Mouse (Mus musculus): Measurements from ENCODE around the gene Pak1ip1. TPM values are rescaled to one million over a fixed set of nuclear protein-coding genes. Genes with fewer than 3 reads are reported as not detected.

The Pak1ip1 gene
- polyA plus RNA-seq, 1 experiment, result 33.4 TPM

GRCm38 (mm10) chr13:41000140-41000925, 490 bp upstream of the Pak1ip1 start:
- WGBS, result under 1% methylated on average over 25 of the region's 25 CpGs
- DNase-seq, result no peak
- H3K4me3 ChIP-seq (replicated peaks; ENCODE audit: extremely low read depth, low read depth, low read length), result peak overlapping the region; percentile 99

GRCm38 (mm10) chr13:41002001-41002400, 1.2 kb downstream of the Pak1ip1 start:
- Histone ChIP-seq H3K4me1 (ENCODE audit: control insufficient read depth, insufficient read depth, low read length) (no peaks in the 10 kb centered on the region), H3K4me3 (replicated peaks; ENCODE audit: extremely low read depth, low read depth, low read length) (no peak overlapping the region)
- DNase-seq, result no peak
- TF ChIP-seq CTCF (IDR thresholded peaks at IDR 0.05; ENCODE audit: insufficient read depth, low read length) (no peak), POLR2A (IDR thresholded peaks at IDR 0.05; ENCODE audit: borderline replicate concordance, extremely low read depth, low read depth, low read length) (no peak)
- WGBS, result 82% methylated on average over 5 of the region's 5 CpGs

More at GRCm38 (mm10) chr13:41000140-41000925, 490 bp upstream of the Pak1ip1 start:
- TF ChIP-seq CTCF (IDR thresholded peaks at IDR 0.05; ENCODE audit: insufficient read depth, low read length), result no peak
- no peak for TF ChIP-seq POLR2A (IDR thresholded peaks at IDR 0.05; ENCODE audit: borderline replicate concordance, extremely low read depth, low read depth, low read length)
- H3K4me1 ChIP-seq (ENCODE audit: control insufficient read depth, insufficient read depth, low read length), result no peaks in the 10 kb centered on the region

- WGBS, result 94% methylated on average over 4 of the region's 4 CpGs
- Histone ChIP-seq H3K4me3 (replicated peaks; ENCODE audit: extremely low read depth, low read depth, low read length) (no peak overlapping the region), H3K4me1 (ENCODE audit: control insufficient read depth, insufficient read depth, low read length) (no peaks in the 10 kb centered on the region)
- TF ChIP-seq CTCF (IDR thresholded peaks at IDR 0.05; ENCODE audit: insufficient read depth, low read length) (no peak), POLR2A (IDR thresholded peaks at IDR 0.05; ENCODE audit: borderline replicate concordance, extremely low read depth, low read depth, low read length) (no peak)
- DNase-seq, result no peak
Observed at GRCm38 (mm10) chr13:41006244-41006643, 5.4 kb downstream of the Pak1ip1 start.

- Histone ChIP-seq H3K4me1 (ENCODE audit: control insufficient read depth, insufficient read depth, low read length) (no peaks in the 10 kb centered on the region; the same call in 1 of the 2 replicates), H3K4me3 (replicated peaks; ENCODE audit: extremely low read depth, low read depth, low read length) (no peak overlapping the region)
- no peak for TF ChIP-seq CTCF (IDR thresholded peaks at IDR 0.05; ENCODE audit: insufficient read depth, low read length)
- TF ChIP-seq POLR2A (IDR thresholded peaks at IDR 0.05; ENCODE audit: borderline replicate concordance, extremely low read depth, low read depth, low read length), result no peak
- WGBS, result 92% methylated on average over 10 of the region's 10 CpGs
- no peak for DNase-seq
Observed at GRCm38 (mm10) chr13:41008271-41008670, 7.4 kb downstream of the Pak1ip1 start.

- no peak for DNase-seq
- TF ChIP-seq POLR2A (IDR thresholded peaks at IDR 0.05; ENCODE audit: borderline replicate concordance, extremely low read depth, low read depth, low read length), result no peak
- no peak for TF ChIP-seq CTCF (IDR thresholded peaks at IDR 0.05; ENCODE audit: insufficient read depth, low read length)
- 76% methylated on average over 8 of the region's 8 CpGs for WGBS
- H3K4me1 ChIP-seq (ENCODE audit: control insufficient read depth, insufficient read depth, low read length), result no peaks in the 10 kb centered on the region; the same call in 1 of the 2 replicates
- H3K4me3 ChIP-seq (replicated peaks; ENCODE audit: extremely low read depth, low read depth, low read length), result no peak overlapping the region
Observed at GRCm38 (mm10) chr13:41008946-41009345, 8.1 kb downstream of the Pak1ip1 start.

GRCm38 (mm10) chr13:41015829-41016634, 15.2 kb downstream of the Pak1ip1 start, which contains the start of gene Tmem14c:
Gene Tmem14c, plus strand, starts transcription at chr13:41016292.
- H3K4me3 ChIP-seq (replicated peaks; ENCODE audit: extremely low read depth, low read depth, low read length), result peak within 1 kb of the TSS; percentile 76
- H3K4me1 ChIP-seq (ENCODE audit: control insufficient read depth, insufficient read depth, low read length), result peaks cover 5% of the 10 kb centered on the region
- TF ChIP-seq POLR2A (IDR thresholded peaks at IDR 0.05; ENCODE audit: borderline replicate concordance, extremely low read depth, low read depth, low read length) (peak; percentile 89; the same call in 1 of the 2 replicates), CTCF (IDR thresholded peaks at IDR 0.05; ENCODE audit: insufficient read depth, low read length) (no peak)
- WGBS, result under 1% methylated on average over 43 of the region's 43 CpGs
- peak; percentile 95 for DNase-seq

- no peak for DNase-seq
Observed at GRCm38 (mm10) chr13:41016797-41017405, 16.1 kb downstream of the Pak1ip1 start.

GRCm38 (mm10) chr13:41017832-41018231, 17.0 kb downstream of the Pak1ip1 start:
- WGBS, result 80% methylated on average over 4 of the region's 4 CpGs
- no peak overlapping the region for H3K4me3 ChIP-seq (replicated peaks; ENCODE audit: extremely low read depth, low read depth, low read length)
- DNase-seq, result no peak
- H3K4me1 ChIP-seq (ENCODE audit: control insufficient read depth, insufficient read depth, low read length), result peaks cover 5% of the 10 kb centered on the region
- TF ChIP-seq POLR2A (IDR thresholded peaks at IDR 0.05; ENCODE audit: borderline replicate concordance, extremely low read depth, low read depth, low read length), result no peak
- no peak for TF ChIP-seq CTCF (IDR thresholded peaks at IDR 0.05; ENCODE audit: insufficient read depth, low read length)

More at GRCm38 (mm10) chr13:41016797-41017405, 16.1 kb downstream of the Pak1ip1 start:
- Histone ChIP-seq H3K4me3 (replicated peaks; ENCODE audit: extremely low read depth, low read depth, low read length) (peak overlapping the region; percentile 76), H3K4me1 (ENCODE audit: control insufficient read depth, insufficient read depth, low read length) (peaks cover 5% of the 10 kb centered on the region)
- WGBS, result 33% methylated on average over 12 of the region's 12 CpGs
- TF ChIP-seq POLR2A (IDR thresholded peaks at IDR 0.05; ENCODE audit: borderline replicate concordance, extremely low read depth, low read depth, low read length), result no peak
- no peak for TF ChIP-seq CTCF (IDR thresholded peaks at IDR 0.05; ENCODE audit: insufficient read depth, low read length)

- 91% methylated on average over 9 of the region's 9 CpGs for WGBS
- TF ChIP-seq POLR2A (IDR thresholded peaks at IDR 0.05; ENCODE audit: borderline replicate concordance, extremely low read depth, low read depth, low read length) (no peak), CTCF (IDR thresholded peaks at IDR 0.05; ENCODE audit: insufficient read depth, low read length) (no peak)
- Histone ChIP-seq H3K4me3 (replicated peaks; ENCODE audit: extremely low read depth, low read depth, low read length) (no peak overlapping the region), H3K4me1 (ENCODE audit: control insufficient read depth, insufficient read depth, low read length) (peaks cover 5% of the 10 kb centered on the region)
- DNase-seq, result no peak
Observed at GRCm38 (mm10) chr13:41018236-41018635, 17.4 kb downstream of the Pak1ip1 start.
